Mouse (Mus musculus) gastrocnemius, postnatal 10 days (tissue): Measurements from ENCODE around the gene Rtca. TPM values are rescaled to one million over a fixed set of nuclear protein-coding genes. Genes with fewer than 3 reads are reported as not detected.
A peak's percentile ranks its signal among the peaks of the same experiment; 100 is the strongest.

Source experiments
- DNase-seq: peaks from one replicate; pipeline ENCODE4 v3.0.0; 2021; ENCODE audit warnings: mixed read lengths
- long read RNA-seq, 2 experiments: library from polyadenylated mRNA; stranded (forward); transcript quantifications; one replicate each; pipeline ENCODE4 v2.0.0; 2021
- total RNA-seq, 2 experiments: library from RNA; stranded (reverse); gene quantifications; 2 replicates each; pipeline ENCODE4 v1.2.3; 2021

The Rtca gene
- 10 to 100 TPM; 19.9 to 20.9 TPM for total RNA-seq
- long read RNA-seq, experiment 1, transcript Rtca-201 (11 exons, 1,594 nt) = major isoform, 20 of 20 reads
- long read RNA-seq, experiment 1, partial matches to known transcripts = 0 of 20 reads
- long read RNA-seq, experiment 1, other reads (novel, unspliced or antisense) = 0 of 20 reads
- long read RNA-seq, experiment 2, transcript Rtca-201 (11 exons, 1,594 nt) = major isoform, 24 of 29 reads
- long read RNA-seq, experiment 2, partial matches to known transcripts = 0 of 29 reads
- long read RNA-seq, experiment 2, other reads (novel, unspliced or antisense) = 5 of 29 reads

DNA sequence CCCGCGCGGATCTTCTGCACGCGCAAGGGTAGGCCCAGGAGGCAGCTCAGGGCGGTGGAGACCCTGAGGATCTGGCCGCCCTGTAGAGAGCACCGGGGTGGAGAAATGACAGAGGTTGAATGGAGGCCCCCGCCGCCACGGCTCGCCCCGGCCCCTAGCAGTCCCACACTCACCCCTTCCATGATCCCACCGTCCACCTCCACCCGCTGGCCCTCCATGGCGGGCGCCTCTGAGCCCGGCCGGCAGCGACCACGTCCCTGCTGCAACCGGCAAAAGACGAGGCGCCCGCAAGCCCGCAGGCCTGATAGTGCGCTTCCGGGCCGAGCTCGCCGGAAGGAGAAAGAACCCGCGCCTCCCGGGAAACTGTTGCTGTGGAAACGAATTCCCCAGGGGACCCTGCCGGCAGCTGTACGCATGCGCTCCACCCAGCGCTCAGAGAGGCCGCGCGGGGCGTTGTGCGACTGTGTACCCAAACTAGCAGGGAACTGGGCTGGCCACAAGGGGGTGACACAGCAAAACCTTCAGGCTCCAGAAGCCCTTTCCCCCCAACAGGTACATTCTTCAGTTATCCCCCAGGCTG lies at the start of gene Rtca:
TSS of gene Rtca (minus strand) at position 437 of the 580 bp plus-strand sequence.
- DNase-seq = peak; percentile 99

DNA sequence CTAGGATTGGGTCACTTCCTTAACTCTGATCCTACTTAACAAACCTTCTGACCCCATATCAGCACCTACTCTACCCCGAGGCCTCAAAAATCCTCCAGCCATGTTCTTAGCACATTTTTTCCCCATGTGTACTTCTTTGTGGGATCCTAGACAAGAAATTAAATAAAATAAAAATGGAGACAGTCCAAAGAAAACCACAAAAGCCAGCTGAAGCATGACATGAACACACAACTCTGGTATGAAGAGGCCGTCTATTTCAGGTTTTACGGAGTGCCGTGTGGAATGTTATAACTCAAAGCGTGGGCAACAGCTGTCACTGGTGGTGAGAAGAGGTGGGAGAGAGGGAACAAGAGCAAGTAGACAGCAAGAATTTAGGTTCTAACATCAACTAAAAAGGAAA lies 43.4 kb upstream of the Rtca start:
- DNase-seq = no peak

- no peak for DNase-seq
Measured at GRCm38 (mm10) chr3:116547430-116547829, 39.4 kb upstream of the Rtca start.

GRCm38 (mm10) chr3:116542532-116542931 lies 34.5 kb upstream of the Rtca start:
- no peak for DNase-seq

GRCm38 (mm10) chr3:116542070-116542469 lies 34.1 kb upstream of the Rtca start:
- DNase-seq = no peak

GRCm38 (mm10) chr3:116537200-116537573 lies 29.2 kb upstream of the Rtca start:
- DNase-seq = no peak

DNA sequence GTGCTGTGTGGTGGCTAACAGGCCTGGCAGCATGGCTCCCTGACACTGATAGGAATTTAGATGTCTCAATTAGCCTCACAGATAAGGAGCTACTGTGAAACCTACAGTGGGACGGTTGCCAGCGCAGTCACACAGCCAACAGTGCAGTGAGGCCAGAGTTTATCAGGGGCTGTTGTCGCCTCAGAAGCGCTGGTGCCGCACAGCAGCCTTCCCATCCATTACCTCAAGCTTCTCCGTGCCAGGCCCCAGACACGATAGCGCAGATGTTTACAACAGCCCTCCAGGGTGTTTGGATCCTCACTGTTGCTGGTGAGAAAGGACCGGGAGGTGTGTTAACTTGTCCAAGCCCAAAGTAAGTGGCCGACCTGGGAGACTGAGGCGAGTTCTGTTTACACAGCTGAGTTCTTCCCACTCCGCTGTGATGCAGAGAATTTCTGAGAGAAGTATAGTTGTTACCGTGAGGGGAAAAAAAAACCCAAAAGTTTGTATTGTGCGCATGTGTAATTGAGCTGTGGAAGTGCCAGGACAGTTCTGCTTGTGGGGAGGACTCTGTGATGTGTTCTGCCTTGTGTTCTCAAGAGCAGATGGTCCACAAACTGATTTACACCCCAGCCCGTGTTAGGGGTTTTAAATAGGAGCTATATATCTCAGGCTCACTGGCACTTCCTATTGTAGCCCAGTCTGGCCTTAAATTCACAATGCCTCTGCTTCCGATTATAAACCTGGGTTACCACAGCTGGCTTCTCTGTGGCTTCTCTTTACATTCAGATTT lies 28.6 kb upstream of the Rtca start:
- peak; percentile 11 for DNase-seq

GRCm38 (mm10) chr3:116530826-116531225 lies 22.8 kb upstream of the Rtca start:
- DNase-seq = no peak

GRCm38 (mm10) chr3:116529741-116530140 lies 21.7 kb upstream of the Rtca start:
- no peak for DNase-seq

GRCm38 (mm10) chr3:116520141-116520761 lies 12.2 kb upstream of the Rtca start:
- DNase-seq = no peak

DNA sequence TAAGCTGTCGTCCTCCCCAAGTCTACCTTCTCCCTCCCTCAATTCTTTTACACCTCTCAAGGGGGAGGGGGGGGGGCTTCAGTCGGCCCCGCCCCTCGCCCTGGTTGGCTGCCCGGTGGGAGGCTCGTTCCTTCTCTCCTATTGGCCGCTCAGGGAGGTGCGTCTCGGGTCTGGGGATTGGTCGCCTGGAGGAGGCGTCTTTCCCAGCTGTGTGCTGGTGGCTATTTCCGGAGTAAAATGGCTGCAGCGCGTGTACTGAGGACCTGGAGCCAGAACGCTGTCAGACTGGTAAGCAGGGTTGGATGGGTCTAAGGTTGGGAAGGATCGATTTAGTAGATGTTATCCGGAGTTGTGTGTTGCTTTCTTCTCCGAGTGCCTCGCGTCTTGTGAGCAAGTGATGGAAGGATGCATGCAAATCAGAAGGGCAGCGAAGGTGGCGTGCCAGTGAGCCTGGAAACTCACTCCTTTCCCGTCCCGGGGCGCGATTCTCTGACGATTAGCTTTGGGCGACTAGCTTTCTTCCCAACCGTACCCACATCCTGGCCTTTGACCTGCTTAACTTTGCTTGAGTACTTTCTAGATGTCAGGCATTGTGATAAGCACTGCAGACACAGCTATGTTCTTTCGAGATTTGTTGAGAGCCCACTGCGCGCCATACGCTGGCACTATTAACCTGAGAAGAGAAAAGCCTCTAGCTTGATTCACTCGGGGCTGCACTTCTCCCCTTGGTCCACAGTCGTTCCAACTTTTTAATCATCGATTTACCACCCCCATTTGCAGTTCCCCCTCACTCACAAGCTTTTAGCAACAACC lies 5.1 kb upstream of the Rtca start, which contains the start of gene Dbt:
TSS of gene Dbt (plus strand) at position 167 of the 813 bp plus-strand sequence.
- DNase-seq = peak; percentile 86

DNA sequence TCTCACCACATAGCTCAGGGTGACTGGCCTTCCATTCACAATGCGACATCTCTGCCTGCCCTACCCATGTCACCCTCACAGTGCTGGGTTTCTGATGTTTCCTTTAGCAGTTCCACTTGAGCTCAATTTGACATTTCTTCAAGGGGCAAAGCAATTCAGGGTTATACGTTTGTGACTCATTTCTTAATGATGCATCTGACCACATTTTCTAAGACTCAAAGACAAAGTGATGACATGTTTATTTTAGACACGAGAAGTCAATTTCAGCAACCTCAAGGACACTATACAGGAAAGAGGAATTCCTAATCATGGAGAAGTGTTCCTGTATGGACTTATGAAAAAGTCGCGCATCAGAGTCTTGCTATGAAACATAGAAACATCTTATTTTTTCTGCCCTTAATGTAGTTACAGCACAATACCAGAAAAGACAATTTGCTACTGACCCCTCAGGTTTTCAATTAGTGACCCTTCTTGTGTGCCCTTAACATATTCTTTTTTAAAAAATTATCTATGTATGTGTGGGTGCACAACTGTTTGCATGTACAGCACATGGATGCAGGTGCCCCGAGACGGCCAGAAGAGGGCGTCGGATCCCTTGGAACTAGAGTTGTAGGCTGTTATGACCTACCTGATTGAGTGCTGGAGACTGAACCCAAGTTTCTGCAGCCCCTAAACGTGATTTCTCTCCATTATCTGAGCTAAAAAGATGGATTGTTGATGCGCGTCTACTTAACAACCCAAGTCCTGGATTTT lies 4.3 kb upstream of the Rtca start:
- DNase-seq = no peak

DNA sequence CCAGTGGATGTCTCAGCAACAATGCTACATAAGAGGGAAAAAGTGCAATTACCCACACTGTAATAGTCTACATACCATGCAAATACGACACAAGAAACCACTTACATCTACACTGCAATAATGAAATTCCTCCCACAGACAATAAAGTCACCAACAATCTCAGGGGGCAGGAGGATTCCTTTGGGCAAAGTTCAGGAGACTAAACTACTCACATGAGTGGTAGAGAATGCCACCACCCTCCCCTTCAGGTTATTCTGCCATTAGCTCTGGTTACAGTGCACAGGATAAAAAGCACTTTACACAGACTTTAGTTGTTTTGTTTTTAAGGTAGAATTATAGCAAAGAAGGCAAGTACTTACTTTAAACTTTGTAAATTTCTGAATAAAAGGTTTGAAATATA lies 12.3 kb downstream of the Rtca start:
- DNase-seq = no peak

DNA sequence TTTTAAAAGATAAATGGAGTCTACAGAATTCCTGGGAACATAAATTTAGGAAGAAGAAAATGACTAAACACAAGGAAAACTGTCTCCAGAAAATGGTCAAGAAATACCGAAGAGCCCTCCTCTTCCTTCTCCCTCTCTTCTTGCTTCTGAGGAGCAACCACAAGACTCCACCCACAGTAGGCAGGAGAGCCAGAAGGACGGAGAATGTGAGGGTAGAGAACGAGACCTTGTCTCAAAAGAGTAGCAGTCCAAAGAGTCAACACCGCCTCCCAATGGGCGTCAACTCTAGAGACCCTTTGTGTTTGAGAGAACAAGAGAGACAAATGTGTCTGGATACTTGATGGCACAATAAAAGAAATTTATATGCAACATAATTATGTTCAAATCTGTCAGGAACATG lies 14.3 kb downstream of the Rtca start:
- no peak for DNase-seq

- no peak for DNase-seq
Measured at GRCm38 (mm10) chr3:116491923-116492454, 16.0 kb downstream of the Rtca start.

DNA sequence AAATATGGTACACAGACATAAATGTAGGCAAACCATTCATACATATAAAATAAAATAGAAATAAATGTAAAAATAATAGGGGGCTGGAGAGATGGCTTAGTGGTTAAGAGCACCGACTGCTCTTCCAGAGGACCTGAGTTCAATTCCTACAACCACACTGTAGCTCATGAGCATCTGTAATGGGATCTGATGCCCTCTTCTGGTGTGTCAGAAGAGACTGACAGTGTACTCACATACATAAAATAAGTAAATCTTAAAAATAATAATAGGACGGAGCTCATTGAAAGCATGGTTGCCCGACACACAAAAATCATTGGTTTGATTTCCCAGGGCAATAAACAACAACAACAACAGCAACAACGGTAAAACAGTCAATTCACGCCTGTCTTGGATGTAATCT lies 17.1 kb downstream of the Rtca start:
- no peak for DNase-seq

GRCm38 (mm10) chr3:116483271-116483670 lies 24.7 kb downstream of the Rtca start:
- DNase-seq = no peak

- DNase-seq = no peak
Measured at GRCm38 (mm10) chr3:116482724-116483123, 25.3 kb downstream of the Rtca start.

DNA sequence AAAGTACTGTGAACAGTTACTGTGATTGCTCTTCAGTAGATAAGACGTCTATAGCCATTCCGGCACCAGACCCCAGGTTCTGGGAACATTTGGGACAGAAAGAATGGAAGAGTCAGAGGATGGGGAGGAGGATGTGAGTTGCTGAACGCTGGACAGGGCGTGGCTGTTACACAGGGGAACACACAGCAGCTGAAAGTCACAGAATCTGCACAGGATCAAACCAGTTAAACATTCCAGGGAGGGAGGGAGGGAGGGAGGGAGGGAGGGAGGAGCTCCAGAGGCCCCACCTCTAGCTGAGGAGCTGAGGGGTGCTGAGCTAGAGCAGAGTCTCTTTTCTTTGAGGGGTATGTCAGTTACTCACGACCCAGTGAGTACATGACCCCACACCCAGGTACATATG lies 27.1 kb downstream of the Rtca start:
- no peak for DNase-seq

DNA sequence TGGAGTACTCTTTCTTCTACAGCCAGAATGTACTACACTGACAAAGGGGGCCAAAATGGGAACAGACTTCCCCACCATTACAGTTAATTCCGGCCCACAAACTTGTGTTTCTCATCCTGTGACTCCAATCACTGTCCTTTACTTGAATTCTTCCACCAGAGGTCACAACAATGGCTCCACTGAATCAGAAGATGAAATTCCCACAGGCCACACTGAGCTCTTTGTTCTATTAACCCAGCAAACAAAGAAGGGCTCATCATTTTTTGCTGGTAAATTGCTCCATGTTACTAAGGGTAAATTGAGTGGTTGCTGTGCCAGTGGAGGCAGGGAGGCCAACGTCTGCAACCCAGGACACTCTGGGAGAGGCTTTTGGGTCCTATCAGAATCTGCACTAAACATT lies 27.9 kb downstream of the Rtca start:
- DNase-seq = no peak

DNA sequence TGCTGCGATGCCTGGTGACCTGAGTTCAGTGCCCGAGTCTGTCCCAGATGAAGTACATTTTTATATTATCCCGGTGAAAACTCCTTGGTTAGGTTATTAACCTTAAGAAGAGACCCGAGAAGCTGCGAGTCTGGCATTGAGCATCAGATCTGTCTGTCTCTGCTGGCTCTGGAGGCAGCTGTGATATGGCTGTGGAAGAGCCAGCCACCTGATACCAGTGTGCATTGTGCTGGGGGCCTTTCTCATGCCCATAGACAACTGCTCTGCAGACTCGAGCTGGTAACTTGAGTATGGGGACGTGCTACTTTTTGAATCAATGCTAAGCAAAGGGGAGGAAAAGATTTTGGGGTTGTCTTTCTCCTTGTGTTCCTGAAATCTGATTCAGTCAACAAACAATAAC lies 30.7 kb downstream of the Rtca start:
- no peak for DNase-seq
